Mouse (Mus musculus): ENCODE data around the gene Kif5a.

Gene Kif5a

GRCm38 (mm10) chr10:127191191-127192056 is 71.7 kb downstream of the Kif5a start:
- DNase-seq (ENCODE audit: low spot score) = peak; percentile 9

GRCm38 (mm10) chr10:127190398-127191190 is 72.6 kb downstream of the Kif5a start:
- no peak for DNase-seq (ENCODE audit: low spot score)

- DNase-seq (ENCODE audit: low spot score) = peak; percentile 52
Measured at GRCm38 (mm10) chr10:127189651-127190381, 73.3 kb downstream of the Kif5a start, which contains the start of gene Arhgef25. Gene Arhgef25 (minus strand): TSS chr10:127190083.

GRCm38 (mm10) chr10:127189116-127189650 is 74.0 kb downstream of the Kif5a start:
- peak; percentile 51 for DNase-seq (ENCODE audit: low spot score)

- DNase-seq (ENCODE audit: low spot score) = peak; percentile 63
Measured at GRCm38 (mm10) chr10:127188465-127189115, 74.6 kb downstream of the Kif5a start.

- DNase-seq (ENCODE audit: low spot score) = peak; percentile 7
Measured at GRCm38 (mm10) chr10:127188079-127188453, 75.1 kb downstream of the Kif5a start.

GRCm38 (mm10) chr10:127187371-127188078 is 75.6 kb downstream of the Kif5a start:
- DNase-seq (ENCODE audit: low spot score) = no peak

- DNase-seq (ENCODE audit: low spot score) = no peak
Measured at GRCm38 (mm10) chr10:127186451-127186850, 76.7 kb downstream of the Kif5a start.

GRCm38 (mm10) chr10:127185506-127185905 is 77.6 kb downstream of the Kif5a start:
- DNase-seq (ENCODE audit: low spot score) = no peak

GRCm38 (mm10) chr10:127185101-127185500 is 78.0 kb downstream of the Kif5a start:
- DNase-seq (ENCODE audit: low spot score) = no peak

- peak; percentile 14 for DNase-seq (ENCODE audit: low spot score)
Measured at GRCm38 (mm10) chr10:127183759-127184158, 79.4 kb downstream of the Kif5a start.

- DNase-seq (ENCODE audit: low spot score) = no peak
Measured at GRCm38 (mm10) chr10:127182624-127183023, 80.5 kb downstream of the Kif5a start.

GRCm38 (mm10) chr10:127181566-127181965 is 81.6 kb downstream of the Kif5a start:
- DNase-seq (ENCODE audit: low spot score) = no peak

- DNase-seq (ENCODE audit: low spot score) = no peak
Measured at GRCm38 (mm10) chr10:127180695-127181047, 82.5 kb downstream of the Kif5a start.

GRCm38 (mm10) chr10:127179871-127180694 is 83.1 kb downstream of the Kif5a start, which contains the start of gene Slc26a10:
Gene Slc26a10 (minus strand): TSS chr10:127180645.
- DNase-seq (ENCODE audit: low spot score) = peak; percentile 9

- peak; percentile 16 for DNase-seq (ENCODE audit: low spot score)
Measured at GRCm38 (mm10) chr10:127178286-127179027, 84.7 kb downstream of the Kif5a start.

- DNase-seq (ENCODE audit: low spot score) = peak; percentile 62
Measured at GRCm38 (mm10) chr10:127177719-127178118, 85.4 kb downstream of the Kif5a start.

- no peak for DNase-seq (ENCODE audit: low spot score)
Measured at GRCm38 (mm10) chr10:127177235-127177634, 85.9 kb downstream of the Kif5a start.

- no peak for DNase-seq (ENCODE audit: low spot score)
Measured at GRCm38 (mm10) chr10:127176756-127177155, 86.4 kb downstream of the Kif5a start.

All from testis, postnatal 14 days (tissue).